Mouse (Mus musculus) T-cell, adult 2 months (primary cell): ENCODE data around the gene Agmat.
"Not testable (repeated sequence)": the region's sequence is repeated elsewhere in the genome, so short reads cannot be mapped to it uniquely, and the experiment has no call there.

Experiments
- DNase-seq: peaks from one replicate; pipeline ENCODE4 v3.0.0; 2022; ENCODE audit warnings: low spot score

Gene Agmat

DNA sequence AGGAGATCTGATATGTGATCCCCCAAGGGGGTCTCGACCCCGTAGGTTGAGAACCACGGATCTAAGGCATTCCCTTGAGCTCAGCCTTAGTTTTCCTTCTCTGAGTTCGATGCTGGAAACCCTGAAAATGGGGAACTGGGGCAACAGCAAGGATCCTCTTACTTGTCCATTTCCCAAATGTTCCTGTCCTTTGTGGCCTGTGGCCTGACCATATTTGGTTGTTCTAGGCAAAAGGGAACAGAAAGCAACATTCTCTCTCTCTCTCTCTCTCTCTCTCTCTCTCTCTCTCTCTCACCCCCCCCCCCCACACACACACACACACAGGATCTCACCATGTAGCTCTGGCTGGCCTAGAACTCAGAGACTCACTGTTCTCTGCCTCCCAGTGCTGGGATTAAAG lies 9.6 kb upstream of the Agmat start:
- DNase-seq, result no peak

DNA sequence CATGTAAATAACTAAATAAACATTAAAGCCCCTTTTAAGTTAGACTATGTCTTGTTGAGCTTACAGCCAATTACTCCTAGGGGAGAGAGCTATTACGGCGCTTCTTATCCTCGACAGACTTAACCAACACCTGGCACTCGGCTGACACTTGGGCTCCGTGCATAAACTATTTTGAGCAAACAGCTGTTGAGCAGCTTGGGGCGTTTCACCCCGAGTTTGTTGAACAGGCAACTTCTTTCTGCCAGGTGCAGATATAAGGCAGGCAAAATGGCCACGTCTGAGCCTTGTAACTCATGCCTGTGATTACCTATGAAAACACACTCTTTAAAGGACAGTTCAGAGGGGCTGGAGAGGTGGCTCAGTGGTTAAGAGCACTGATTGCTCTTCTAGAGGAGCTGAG lies 8.5 kb upstream of the Agmat start:
- DNase-seq, result no peak

DNA sequence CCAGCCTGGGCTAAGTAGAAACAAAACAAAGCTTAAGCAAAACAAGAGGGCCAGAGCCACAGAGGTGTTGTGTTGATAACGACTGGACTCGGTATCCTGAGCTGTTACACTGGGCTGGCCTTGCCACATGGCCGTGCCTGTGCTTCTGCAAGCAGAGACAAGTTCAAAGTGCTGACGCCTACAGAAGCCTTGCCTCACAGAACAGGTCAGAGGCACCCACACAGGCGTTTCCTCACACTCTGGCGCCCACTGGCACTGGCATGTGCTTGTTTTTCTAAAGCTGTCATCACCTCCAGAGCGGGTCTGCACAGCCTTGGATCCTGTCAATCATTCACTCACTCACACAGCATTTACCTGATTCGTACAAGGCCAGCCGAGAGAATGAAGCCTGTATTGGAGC lies 4.6 kb upstream of the Agmat start:
- no peak for DNase-seq

DNA sequence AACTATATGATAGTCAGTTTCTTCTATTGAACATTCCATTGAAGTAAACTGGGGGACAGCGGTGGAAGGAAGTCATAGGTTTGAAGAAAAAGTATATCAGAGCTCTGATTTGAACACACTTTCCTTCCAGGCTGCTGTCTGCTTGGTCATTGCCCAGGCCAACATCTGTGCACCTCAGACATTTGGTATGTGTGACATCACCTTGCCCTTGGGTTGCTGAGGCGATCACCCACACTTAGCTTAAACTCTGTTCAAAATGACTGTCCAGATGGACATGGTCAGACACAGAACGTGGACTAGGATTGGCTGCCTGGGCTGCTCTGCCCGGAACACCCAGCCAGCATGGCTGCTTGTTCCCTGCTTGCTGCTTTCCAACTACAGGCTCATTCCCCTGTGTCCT lies 4.1 kb upstream of the Agmat start:
- no peak for DNase-seq

DNA sequence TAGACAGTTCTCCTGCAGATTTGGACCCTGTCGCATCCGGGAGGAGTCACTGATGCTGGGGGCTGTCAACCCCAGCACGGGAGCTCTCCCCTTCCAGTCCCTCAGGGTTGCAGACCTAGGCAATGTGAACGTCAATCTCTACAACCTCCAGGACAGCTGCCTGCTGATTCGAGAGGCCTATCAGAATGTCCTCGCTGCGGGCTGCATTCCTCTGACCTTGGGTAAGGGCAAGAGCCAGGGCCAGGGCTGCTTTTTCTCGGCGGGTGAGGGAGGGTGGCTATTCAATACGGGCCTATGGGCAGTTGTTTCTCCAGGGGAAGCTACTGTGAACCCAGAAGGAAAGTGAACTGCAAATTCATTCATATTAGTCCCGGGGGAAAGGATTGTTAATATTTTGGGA lies 3.1 kb downstream of the Agmat start:
- no peak for DNase-seq

DNA sequence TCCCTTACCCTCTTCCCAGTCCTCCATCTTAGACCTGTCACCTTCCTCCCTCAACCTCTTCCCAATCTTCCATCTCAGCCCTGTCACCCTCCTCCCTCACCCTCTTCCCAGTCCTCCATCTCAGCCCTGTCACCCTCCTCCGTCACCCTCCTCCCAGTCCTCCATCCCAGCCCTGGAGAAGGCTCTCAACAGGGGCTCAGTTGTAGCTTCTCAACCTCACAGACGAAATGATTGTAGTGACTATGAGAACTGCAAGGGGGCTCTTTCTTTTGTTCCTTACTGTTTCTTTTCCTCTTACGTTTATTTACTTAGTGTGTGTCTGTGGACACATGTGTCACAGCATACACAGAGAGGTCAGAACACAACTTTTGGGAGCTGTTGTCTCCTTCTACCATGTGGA lies 4.4 kb downstream of the Agmat start:
- DNase-seq, result no peak

DNA sequence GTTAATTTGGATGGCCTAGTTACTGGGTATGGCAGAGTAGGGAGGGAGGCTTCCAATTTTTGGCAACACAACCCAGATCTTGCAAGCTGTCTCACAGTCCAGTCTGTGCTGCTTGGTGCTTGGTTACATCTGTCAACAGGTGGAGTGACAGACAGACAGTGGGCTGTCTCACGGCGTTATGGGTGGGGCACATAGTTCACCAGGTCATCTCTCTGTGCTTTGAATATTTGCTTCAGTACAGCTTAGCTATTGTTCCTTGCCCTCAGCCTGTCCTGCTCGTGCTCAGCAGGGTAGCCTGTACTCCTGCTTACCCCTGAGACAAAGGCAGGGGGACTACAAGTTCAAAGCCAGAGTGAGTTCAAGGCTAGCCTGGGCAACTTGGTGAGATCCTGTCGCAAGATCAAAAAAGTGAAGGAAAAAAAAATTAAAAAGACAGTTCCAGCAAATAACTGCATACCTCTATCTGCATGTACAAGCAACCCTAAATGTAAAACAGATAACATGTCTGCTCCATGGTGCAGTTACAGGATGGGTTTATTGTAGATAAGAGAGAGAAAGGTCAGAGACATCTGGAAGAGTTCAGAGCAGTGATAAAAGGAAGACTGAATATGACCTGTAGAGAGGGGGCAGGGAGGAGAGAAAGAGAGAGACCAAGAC lies 5.1 kb downstream of the Agmat start:
- no peak for DNase-seq

DNA sequence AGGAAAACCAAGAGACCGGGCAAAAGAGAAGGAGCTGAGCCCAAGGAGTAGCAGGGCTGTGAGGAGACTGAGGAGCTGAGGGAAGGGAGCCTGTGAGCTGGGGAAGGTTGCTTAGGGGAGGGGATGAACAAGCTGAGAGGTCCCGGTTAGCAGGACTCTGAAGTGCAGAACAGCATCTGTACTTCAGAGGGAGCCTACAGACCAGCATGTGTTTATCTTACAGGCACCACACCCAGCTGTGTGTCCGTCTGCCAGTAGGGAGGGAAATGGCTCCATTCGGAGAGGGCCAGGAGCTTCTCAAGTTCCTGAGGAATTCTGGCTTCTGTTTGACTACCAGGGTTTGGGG lies 5.6 kb downstream of the Agmat start:
- no peak for DNase-seq

DNA sequence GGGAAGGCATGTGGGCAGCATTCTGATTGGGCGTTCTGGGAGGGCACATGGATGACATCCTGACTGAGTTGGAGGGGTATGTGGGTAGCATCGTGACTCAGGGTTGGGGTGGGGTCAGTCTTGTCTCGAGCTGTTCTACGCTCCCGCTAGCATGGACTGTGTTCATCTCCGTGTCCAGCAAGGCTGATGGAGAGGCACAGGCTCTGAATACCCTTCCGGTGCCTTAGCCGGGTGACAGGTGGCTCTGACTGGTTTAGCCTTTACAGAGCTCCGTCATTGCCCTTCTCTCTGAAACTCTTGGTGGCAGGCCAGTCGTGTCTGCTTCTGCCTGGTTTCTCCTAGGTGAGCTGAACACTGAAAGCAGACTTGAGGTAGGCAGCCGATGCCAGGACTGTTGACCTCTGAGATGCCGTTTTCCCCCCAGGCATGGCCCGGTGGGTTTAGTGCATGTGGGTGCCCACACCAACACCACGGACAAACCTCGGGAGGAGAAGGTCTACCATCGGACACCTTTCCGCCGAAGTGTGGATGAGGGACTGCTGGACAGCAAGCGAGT lies 9.0 kb downstream of the Agmat start:
- DNase-seq, result no peak

DNA sequence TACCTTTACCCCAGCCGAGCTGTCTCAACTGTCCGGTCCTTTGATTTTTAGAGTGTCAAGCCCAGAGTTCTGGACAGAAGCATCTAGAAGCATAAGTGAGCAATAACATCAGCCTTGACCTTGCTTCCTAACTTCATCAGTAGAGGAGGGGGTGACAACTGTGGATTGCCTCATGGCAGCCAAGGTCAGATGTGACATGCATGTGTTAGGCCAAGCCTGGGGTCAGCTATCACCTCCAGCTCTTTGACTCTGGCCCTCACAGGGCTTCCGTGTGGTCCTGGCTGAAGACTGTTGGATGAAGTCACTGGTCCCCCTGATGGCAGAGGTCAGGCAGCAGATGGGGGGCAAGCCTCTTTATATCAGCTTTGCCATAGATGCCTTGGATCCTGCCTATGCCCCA lies 10.7 kb downstream of the Agmat start:
- no peak for DNase-seq

DNA sequence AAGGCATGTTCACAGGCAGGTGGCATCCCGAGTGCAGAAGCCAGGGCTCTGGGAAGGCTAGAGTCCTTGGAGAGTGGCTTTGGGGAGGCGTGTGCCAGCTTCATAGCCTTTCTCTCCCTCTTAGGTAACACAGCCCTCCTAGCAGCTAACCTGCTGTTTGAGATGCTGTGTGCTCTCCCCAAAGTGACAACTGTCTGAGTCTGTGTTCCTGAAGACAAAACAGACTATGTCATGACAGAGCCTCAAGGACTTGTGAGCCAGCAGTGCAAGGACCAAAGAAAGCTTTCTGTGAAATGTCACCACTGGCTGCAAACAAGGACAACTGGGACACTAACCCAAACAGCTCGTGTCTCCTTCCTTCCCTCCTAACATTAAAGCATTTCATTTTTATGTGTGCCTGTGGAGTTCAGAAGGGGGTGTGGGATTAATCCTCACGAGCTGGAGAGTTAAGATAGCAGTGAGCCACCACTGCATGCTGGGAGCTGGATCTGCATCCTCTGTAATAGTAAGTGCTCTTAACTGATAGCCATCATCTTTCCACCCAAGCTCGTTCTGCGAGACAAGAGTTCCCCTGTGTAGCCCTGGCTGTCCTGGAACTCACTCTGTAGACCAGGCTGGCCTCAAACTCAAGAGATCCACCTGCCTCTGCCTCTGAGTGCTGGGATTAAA lies 12.5 kb downstream of the Agmat start:
- no peak for DNase-seq

DNA sequence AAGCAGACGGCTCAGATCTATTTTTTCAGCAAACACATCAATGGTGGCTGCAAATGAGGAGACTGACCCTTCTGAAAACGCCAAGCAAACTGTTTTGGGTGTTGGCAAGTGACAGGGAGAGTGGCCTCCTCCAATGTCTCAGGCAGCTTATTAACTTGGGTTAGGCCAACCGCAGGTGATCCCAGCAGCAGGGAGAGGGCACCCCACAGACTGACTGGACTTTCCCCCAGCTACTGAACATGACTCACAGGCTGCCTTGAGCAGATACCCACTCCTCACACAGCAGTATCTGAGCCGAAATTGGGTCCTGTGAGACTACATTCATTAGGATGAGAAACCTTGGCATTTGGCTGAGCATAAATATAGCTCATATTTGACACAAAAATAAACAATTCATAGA lies 14.5 kb downstream of the Agmat start:
- no peak for DNase-seq

DNA sequence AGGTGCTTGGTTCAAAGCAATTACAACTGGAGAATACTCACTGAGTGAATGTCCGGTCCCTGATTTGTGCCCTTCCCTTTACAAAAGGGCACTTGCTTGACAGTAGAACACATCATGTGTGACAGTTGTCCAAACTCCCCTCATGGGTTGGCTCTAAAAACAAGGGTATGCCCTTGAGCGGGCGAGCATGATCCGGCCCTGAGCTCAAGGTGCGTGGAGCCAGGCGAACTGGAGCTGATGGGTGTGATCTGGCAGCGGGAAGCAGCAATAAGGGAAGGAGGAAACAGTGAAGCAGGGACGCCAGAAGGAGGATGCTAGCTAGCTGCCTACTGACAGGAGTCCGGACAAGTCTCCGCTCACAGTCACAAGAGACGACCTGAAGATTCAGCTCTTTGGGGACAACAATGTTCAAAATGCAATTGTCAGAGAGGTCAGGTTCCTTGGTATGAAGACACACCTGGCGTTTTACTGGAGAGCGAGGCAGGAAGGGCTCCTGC lies 15.7 kb downstream of the Agmat start:
- no peak for DNase-seq

DNA sequence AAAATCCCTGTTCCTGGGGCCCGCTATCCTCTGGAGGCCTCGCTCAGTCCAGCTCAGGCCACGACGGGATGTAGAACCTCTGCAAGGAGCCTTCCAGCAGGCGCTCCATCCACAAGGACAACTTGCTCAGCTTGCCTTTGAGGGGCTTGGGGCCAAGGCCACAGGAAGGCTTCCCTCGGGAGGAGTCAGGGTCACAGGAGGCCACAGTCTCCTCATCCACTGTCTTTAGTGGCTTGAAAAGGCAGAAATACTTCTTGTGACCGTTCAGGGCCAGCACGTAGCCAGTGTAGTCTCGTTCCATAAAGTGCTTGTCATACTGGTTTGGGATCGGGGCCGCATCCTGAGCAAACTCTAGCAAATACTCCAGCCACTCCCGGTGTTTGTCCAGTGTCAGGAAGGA lies 17.0 kb downstream of the Agmat start:
- DNase-seq, result no peak

DNA sequence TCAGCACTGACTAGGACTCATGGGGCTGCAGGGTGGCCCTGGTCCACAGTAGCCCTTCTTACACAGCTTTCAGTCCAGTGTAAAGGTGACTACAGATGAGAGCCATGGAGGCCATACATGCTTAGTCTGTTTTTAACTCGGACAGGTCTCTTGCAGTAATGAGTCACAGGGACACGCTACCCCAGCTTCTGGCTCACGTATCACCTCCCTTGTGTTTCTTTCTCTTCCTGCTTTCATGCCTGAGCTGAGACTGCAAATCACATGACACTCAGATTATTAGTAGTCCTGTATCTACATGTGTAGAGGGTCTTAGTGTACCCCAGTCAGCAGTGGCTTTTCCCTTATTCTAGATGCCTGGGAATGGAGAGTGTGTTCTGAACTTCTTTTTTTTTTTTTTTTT lies 18.5 kb downstream of the Agmat start:
- DNase-seq, result no peak

DNA sequence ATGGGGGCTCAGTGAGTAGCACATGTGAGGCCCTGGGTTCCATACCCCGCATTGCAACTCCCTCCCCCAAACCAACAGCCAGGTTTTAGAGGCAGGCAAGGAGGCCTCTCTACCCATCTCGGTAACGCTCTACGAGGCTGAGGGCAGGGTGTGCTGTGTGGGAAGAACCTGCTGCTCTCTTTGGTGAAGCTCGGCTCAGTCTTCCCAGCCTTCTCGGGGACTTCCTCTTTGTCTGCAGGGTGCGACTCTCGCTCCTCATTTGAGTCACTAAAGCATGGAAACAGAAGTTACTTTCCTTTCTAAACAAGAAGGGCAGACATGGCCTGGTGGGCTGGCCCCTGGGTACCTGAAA lies 19.8 kb downstream of the Agmat start:
- DNase-seq, result no peak

DNA sequence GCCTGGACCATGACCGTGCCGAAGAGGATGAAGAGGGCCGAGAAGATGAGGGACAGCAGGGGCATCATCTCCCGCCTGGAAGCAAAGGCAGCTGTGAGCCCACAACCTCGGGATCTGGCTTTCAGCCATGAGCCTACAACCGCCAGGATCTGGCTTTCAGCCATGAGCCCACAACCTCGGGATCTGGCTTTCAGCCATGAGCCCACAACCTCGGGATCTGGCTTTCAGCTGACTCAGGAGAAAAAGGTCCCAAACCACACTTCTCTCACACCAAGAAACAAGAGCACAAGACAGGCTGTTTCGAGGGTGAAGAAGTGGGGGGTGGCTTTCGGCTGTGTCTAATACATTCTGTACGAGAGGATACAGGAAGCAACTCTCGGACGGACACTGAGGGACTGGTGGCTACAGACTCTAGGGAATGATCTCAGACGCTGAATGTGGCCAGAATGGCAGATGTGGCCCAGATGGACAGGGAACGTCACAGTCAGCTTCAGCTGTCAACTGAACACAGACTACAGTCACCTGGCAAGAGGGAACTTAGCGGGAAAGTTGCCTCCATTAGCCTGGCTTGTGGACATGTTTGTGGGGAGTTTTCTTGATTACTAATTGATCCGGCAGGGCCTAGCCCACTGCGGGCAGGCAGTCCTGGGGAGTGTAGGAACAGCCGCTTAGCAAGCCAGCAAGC lies 20.3 kb downstream of the Agmat start:
- no peak for DNase-seq

DNA sequence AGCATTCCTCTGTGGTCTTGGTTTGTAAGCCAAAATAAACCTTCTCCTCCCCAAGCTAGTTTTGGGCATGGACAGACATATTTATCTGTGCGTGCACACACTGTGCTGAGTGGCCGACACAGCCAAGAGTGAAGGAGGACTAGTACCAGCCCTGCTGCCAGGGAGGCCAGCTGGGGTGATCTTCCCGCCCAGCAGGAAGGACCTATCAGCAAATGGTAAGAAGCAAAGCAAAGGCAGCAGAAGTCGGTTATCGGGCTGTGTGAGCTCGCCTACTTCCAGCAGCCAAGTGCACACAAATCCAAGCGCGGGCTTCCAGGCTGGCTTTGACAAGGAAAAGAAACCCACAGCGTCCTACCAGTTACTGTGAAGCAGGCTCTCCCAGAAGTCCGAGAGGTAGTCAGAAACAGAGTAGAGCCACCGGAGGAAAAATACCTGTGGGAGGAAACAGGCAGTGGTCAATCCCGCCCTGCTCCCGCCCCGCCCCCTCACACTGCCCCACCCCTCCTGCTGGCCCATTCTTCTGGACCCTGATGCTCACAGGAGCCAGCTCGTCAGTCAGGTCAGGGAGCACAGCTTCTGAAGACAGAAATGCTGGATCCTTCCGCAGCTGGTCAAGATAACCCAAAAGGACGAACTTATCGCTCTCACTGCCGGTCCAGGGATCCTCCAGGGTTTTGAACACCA lies 21.0 kb downstream of the Agmat start:
- no peak for DNase-seq

DNA sequence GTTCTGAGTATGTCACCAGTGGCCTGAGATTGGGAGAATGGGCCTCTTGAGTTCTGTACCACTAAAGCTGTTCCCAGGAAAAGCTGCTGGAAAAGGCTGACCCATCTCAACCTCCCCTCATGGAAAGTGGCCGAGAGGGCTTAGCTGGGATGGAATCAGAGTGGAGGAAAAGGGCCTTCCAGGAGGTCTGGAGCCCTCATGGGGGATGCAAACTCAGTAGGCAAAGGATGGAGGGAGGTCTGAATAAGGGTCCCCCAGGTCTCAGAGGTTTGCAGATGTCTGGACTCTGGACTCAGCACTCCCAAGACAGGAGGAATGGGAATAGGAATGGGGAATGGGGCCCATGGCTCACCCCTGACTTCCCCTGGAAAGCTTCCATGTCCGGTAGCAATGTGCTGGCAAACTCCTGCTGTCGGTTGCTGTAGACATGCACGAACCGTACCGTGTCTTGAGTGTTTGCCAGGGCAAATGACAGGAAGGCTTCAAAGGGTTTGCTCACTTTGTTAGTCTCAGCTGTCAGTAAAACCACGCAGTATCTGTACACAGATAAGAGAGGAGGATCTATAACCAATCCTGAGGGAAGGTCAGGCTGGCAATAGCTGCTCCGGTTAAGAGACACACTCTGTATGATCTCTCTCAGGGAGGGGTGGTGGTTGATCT lies 23.2 kb downstream of the Agmat start:
- no peak for DNase-seq

DNA sequence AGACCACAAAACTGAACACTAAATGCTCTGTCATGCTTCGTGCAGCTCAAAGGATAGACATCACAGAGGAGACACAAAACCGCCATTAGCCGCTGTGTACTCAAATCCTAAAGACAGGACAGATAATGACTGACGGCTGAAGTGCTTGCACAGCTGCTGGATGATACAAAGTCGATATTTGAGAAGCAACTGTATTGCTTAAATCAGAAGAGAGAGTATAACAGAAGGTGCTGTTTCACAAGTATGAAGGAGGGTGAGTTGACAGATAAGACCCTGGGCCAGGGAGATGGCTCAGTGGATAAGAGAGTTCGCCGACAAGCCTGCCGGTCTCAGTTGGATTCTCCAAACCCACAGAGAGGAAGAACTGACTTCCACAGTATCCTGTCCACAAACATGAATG lies 25.4 kb downstream of the Agmat start:
- no peak for DNase-seq

DNA sequence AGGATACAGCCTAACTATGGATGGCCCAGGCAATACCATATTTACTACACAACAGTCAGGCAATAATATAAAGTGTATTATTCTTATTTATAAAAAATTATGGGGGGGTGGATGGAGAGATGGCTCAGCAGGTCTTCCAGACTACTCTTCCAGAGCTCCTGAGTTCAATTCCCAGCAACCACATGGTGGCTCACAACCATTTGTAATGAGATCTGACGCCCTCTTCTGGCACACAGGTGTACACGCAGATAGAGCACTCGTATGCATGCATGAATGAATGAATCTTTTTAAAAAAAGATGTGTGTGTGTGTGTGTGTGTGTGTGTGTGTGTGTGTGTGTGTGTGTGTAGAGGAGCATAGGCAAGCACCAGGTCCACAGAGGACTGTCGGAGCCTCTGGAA lies 26.5 kb downstream of the Agmat start:
- DNase-seq, result not testable (repeated sequence)

DNA sequence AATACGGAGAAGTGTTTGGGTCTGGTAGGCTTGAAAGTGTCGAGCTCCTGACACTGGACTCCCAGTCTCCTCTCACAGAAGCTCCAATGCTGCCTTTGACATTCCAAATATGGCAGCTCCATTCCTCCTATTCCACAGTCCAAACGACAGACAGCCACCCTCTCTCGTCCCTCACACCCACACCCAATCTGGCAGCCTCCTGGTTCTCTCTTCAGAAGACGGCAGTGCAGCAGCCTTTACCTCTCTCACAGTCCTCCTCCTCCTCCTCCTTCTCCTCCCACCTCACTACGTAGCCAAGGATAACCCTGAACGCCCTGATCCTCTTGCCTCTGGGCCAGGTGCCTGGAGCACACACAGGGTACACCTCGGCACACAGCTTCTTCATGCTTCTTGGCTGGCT lies 33.4 kb downstream of the Agmat start:
- DNase-seq, result no peak
